Mouse (Mus musculus) CH12.LX (cell line): ENCODE data around the gene Dnajb9. TPM values are rescaled to one million over a fixed set of nuclear protein-coding genes. Genes with fewer than 3 reads are reported as not detected.

Experiments
- DNase-seq: peaks from one replicate; pipeline ENCODE4 v3.0.0-alpha.2; 2013; ENCODE audit errors: extremely low read depth
- H3K27ac ChIP-seq: 2 replicates; pipeline ENCODE4 v1.5.1; 2012; ENCODE audit warnings: low read depth, mild to moderate bottlenecking, control low read depth, moderate library complexity; ENCODE audit not compliant: insufficient read depth
- H3K27me3 ChIP-seq: replicated peaks from 2 replicates; pipeline ENCODE3; 2012; ENCODE audit warnings: inconsistent platforms
- H3K36me3 ChIP-seq, 2 experiments: replicated peaks in 1 of 2; 2 replicates each; pipeline versions ENCODE3 to v1.6.1; 2012; ENCODE audit warnings: inconsistent platforms in 1 of 2, low read length in 1 of 2, mild to moderate bottlenecking in 1 of 2, mixed read lengths in 1 of 2, moderate library complexity in 1 of 2; ENCODE audit not compliant: control insufficient read depth in 1 of 2, insufficient read depth in 1 of 2
- H3K4me1 ChIP-seq, 2 experiments: 2 replicates each; pipeline ENCODE4 v1.6.1; 2012; ENCODE audit warnings: inconsistent platforms in 1 of 2, moderate library complexity in 1 of 2; ENCODE audit not compliant: insufficient read depth in 2 of 2, control insufficient read depth in 1 of 2
- H3K4me2 ChIP-seq: 2 replicates; pipeline ENCODE4 v1.6.1; 2012; ENCODE audit warnings: low read depth, mild to moderate bottlenecking, control low read depth; ENCODE audit not compliant: poor library complexity, insufficient read depth, severe bottlenecking
- H3K4me3 ChIP-seq, 3 experiments: fragments of 150-350 bp in 1 of 3; sonication (generic) in 1 of 3; replicated peaks in 1 of 3; 2 replicates each; pipeline versions ENCODE3 to v1.5.1; 2011 to 2012; ENCODE audit warnings: low read depth in 2 of 3, low read length in 2 of 3, mild to moderate bottlenecking in 2 of 3, moderate library complexity in 2 of 3, control low read depth in 1 of 3, improper control_type of control experiment in 1 of 3, inconsistent platforms in 1 of 3, mixed read lengths in 1 of 3; ENCODE audit not compliant: poor library complexity in 1 of 3
- H3K79me2 ChIP-seq: replicated peaks from 2 replicates; pipeline ENCODE4 v1.6.1; 2012; ENCODE audit warnings: mild to moderate bottlenecking, moderate library complexity; ENCODE audit not compliant: control insufficient read depth, poor library complexity, insufficient read depth, severe bottlenecking; ENCODE audit errors: extremely low read depth
- H3K9ac ChIP-seq: 2 replicates; pipeline ENCODE4 v1.6.1; 2012; ENCODE audit warnings: low read depth, mild to moderate bottlenecking, control low read depth, moderate library complexity; ENCODE audit not compliant: insufficient read depth
- H3K9me3 ChIP-seq: replicated peaks from 2 replicates; pipeline ENCODE3; 2012; ENCODE audit warnings: low read length, inconsistent platforms, mixed read lengths
- BHLHE40 ChIP-seq: IDR thresholded peaks from 2 replicates; pipeline ENCODE4 v1.6.1; 2011; ENCODE audit warnings: mild to moderate bottlenecking, low read depth, low read length, improper control_type of control experiment
- CHD1 ChIP-seq: IDR thresholded peaks from 2 replicates; pipeline ENCODE4 v1.6.1; 2012; ENCODE audit warnings: low read depth, low read length, improper control_type of control experiment, inconsistent platforms
- CHD2 ChIP-seq: IDR thresholded peaks from 2 replicates; pipeline ENCODE4 v1.6.1; 2011; ENCODE audit warnings: low read length, improper control_type of control experiment
- CTCF ChIP-seq, 2 experiments: IDR thresholded peaks in 1 of 2; conservative IDR thresholded peaks in 1 of 2; 2 replicates each; pipeline ENCODE4 v1.5.1; 2011 to 2012; ENCODE audit warnings: low read depth in 2 of 2, low read length in 2 of 2, improper control_type of control experiment in 1 of 2, inconsistent platforms in 1 of 2, mild to moderate bottlenecking in 1 of 2, moderate library complexity in 1 of 2
- E2F4 ChIP-seq: IDR thresholded peaks from 2 replicates; pipeline ENCODE4 v1.6.1; 2011; ENCODE audit warnings: low read depth, low read length, improper control_type of control experiment; ENCODE audit not compliant: insufficient replicate concordance
- ELF1 ChIP-seq: IDR thresholded peaks from 2 replicates; pipeline ENCODE4 v1.6.1; 2014; ENCODE audit warnings: low read depth, mild to moderate bottlenecking, inconsistent platforms, low read length, improper control_type of control experiment
- EP300 ChIP-seq: IDR thresholded peaks from 2 replicates; pipeline ENCODE4 v1.6.1; 2011; ENCODE audit warnings: low read length, improper control_type of control experiment
- ETS1 ChIP-seq: conservative IDR thresholded peaks from 2 replicates; pipeline ENCODE4 v1.6.1; 2012; ENCODE audit warnings: low read depth, mild to moderate bottlenecking, inconsistent platforms, low read length, improper control_type of control experiment, moderate library complexity
- GABPA ChIP-seq: IDR thresholded peaks from 2 replicates; pipeline ENCODE4 v1.6.1; 2012; ENCODE audit warnings: low read depth, low read length, improper control_type of control experiment, inconsistent platforms; ENCODE audit not compliant: insufficient replicate concordance
- HCFC1 ChIP-seq: IDR thresholded peaks from 2 replicates; pipeline ENCODE4 v1.6.1; 2012; ENCODE audit warnings: low read depth, mild to moderate bottlenecking, inconsistent platforms, low read length, improper control_type of control experiment
- IRF4 ChIP-seq: IDR thresholded peaks from 2 replicates; pipeline ENCODE4 v1.6.1; 2014; ENCODE audit warnings: low read depth, mild to moderate bottlenecking, inconsistent platforms, low read length, improper control_type of control experiment
- JUN ChIP-seq: IDR thresholded peaks from 2 replicates; pipeline ENCODE4 v1.6.1; 2011; ENCODE audit warnings: low read depth, mild to moderate bottlenecking, low read length, improper control_type of control experiment, moderate library complexity; ENCODE audit not compliant: insufficient read depth
- JUND ChIP-seq: conservative IDR thresholded peaks from 2 replicates; pipeline ENCODE4 v1.6.1; 2011; ENCODE audit warnings: low read depth, low read length, improper control_type of control experiment
- KAT2A ChIP-seq: IDR thresholded peaks from 2 replicates; pipeline ENCODE4 v1.6.1; 2012; ENCODE audit warnings: low read length, improper control_type of control experiment, inconsistent platforms; ENCODE audit not compliant: insufficient replicate concordance
- MAFK ChIP-seq: IDR thresholded peaks from 2 replicates; pipeline ENCODE4 v1.6.1; 2011; ENCODE audit warnings: low read length, improper control_type of control experiment; ENCODE audit not compliant: insufficient replicate concordance
- MAX ChIP-seq: IDR thresholded peaks from 2 replicates; pipeline ENCODE4 v1.6.1; 2011; ENCODE audit warnings: low read length, improper control_type of control experiment
- MAZ ChIP-seq: IDR thresholded peaks from 2 replicates; pipeline ENCODE4 v1.6.1; 2012; ENCODE audit warnings: low read depth, mild to moderate bottlenecking, inconsistent platforms, low read length, improper control_type of control experiment, moderate library complexity
- MEF2A ChIP-seq: IDR thresholded peaks from 2 replicates; pipeline ENCODE4 v1.6.1; 2014; ENCODE audit warnings: low read depth, mild to moderate bottlenecking, inconsistent platforms, low read length, improper control_type of control experiment, borderline replicate concordance
- MXI1 ChIP-seq: IDR thresholded peaks from 2 replicates; pipeline ENCODE4 v1.6.1; 2011; ENCODE audit warnings: mild to moderate bottlenecking, low read depth, low read length, improper control_type of control experiment
- MYC ChIP-seq: IDR thresholded peaks from 2 replicates; pipeline ENCODE4 v1.6.1; 2011; ENCODE audit warnings: low read depth, mild to moderate bottlenecking, improper control_type of control experiment, low read length
- NELFE ChIP-seq: IDR thresholded peaks from 2 replicates; pipeline ENCODE4 v1.6.1; 2011; ENCODE audit warnings: low read depth, low read length, improper control_type of control experiment
- PAX5 ChIP-seq: IDR thresholded peaks from 2 replicates; pipeline ENCODE4 v1.6.1; 2012; ENCODE audit warnings: low read length, inconsistent platforms, mixed read lengths
- POLR2A ChIP-seq: IDR thresholded peaks from 2 replicates; pipeline ENCODE4 v1.6.1; 2011; ENCODE audit warnings: low read depth, mild to moderate bottlenecking, improper control_type of control experiment, low read length
- POLR2AphosphoS2 ChIP-seq: IDR thresholded peaks from 2 replicates; pipeline ENCODE4 v1.6.1; 2011; ENCODE audit warnings: low read depth, low read length, improper control_type of control experiment
- RAD21 ChIP-seq: IDR thresholded peaks from 2 replicates; pipeline ENCODE4 v1.6.1; 2011; ENCODE audit warnings: low read depth, mild to moderate bottlenecking, low read length, improper control_type of control experiment, moderate library complexity
- RCOR1 ChIP-seq: conservative IDR thresholded peaks from 2 replicates; pipeline ENCODE4 v1.6.1; 2012; ENCODE audit warnings: low read depth, mild to moderate bottlenecking, inconsistent platforms, low read length, improper control_type of control experiment
- SIN3A ChIP-seq: IDR thresholded peaks from 2 replicates; pipeline ENCODE4 v1.6.1; 2012; ENCODE audit warnings: low read length, improper control_type of control experiment, inconsistent platforms
- SMC3 ChIP-seq: IDR thresholded peaks from 2 replicates; pipeline ENCODE4 v1.6.1; 2011; ENCODE audit warnings: low read depth, low read length, improper control_type of control experiment
- TBP ChIP-seq: conservative IDR thresholded peaks from 2 replicates; pipeline ENCODE4 v1.6.1; 2011; ENCODE audit warnings: low read depth, low read length, improper control_type of control experiment
- TCF12 ChIP-seq: IDR thresholded peaks from 2 replicates; pipeline ENCODE4 v1.6.1; 2014; ENCODE audit warnings: low read depth, mild to moderate bottlenecking, inconsistent platforms, low read length, improper control_type of control experiment
- UBTF ChIP-seq: IDR thresholded peaks from 2 replicates; pipeline ENCODE4 v1.6.1; 2012; ENCODE audit warnings: low read depth, mild to moderate bottlenecking, inconsistent platforms, low read length, improper control_type of control experiment, moderate library complexity
- USF1 ChIP-seq: IDR thresholded peaks from 2 replicates; pipeline ENCODE4 v1.6.1; 2014; ENCODE audit warnings: low read depth, mild to moderate bottlenecking, inconsistent platforms, low read length, improper control_type of control experiment
- USF2 ChIP-seq: conservative IDR thresholded peaks from 2 replicates; pipeline ENCODE4 v1.6.1; 2011; ENCODE audit warnings: low read depth, low read length, improper control_type of control experiment
- ZC3H11A ChIP-seq: IDR thresholded peaks from 2 replicates; pipeline ENCODE4 v1.6.1; 2012; ENCODE audit warnings: low read depth, mild to moderate bottlenecking, inconsistent platforms, low read length, improper control_type of control experiment
- ZKSCAN1 ChIP-seq: IDR thresholded peaks from 2 replicates; pipeline ENCODE4 v1.6.1; 2012; ENCODE audit warnings: low read depth, inconsistent platforms, low read length, improper control_type of control experiment, borderline replicate concordance
- ZMIZ1 ChIP-seq: IDR thresholded peaks from 2 replicates; pipeline ENCODE4 v1.6.1; 2012; ENCODE audit warnings: low read depth, mild to moderate bottlenecking, inconsistent platforms, low read length, improper control_type of control experiment
- ZNF384 ChIP-seq: IDR thresholded peaks from 2 replicates; pipeline ENCODE4 v1.6.1; 2012; ENCODE audit warnings: low read depth, low read length, improper control_type of control experiment, inconsistent platforms
- dilution Hi-C: fragments of 300-500 bp; cut with MboI; formaldehyde crosslinking; loops from 2 replicates; pipeline ENCODE4 v1.14.3; 2020; ENCODE audit warnings: low sequenced_read_pairs; ENCODE audit not compliant: extremely low pct_unique_long_range_greater_than_20kb, extremely low pct_ligation_motif_present
- in situ Hi-C: fragments of 300-500 bp; cut with MboI; formaldehyde crosslinking; loops from 3 replicates; pipeline ENCODE4 v1.14.3; 2019; ENCODE audit warnings: low sequenced_read_pairs, low pct_ligation_motif_present, low pct_unique_long_range_greater_than_20kb, mixed read lengths
- polyA plus RNA-seq: library from polyadenylated mRNA; unstranded; fragments of >175 nt; gene quantifications from 2 replicates; pipeline ENCODE4 v1.2.1, GENCODE M21; 2012; ENCODE audit warnings: low read depth; ENCODE audit not compliant: insufficient read length
- total RNA-seq, 2 experiments: library from RNA; depleted of rRNA; stranded (reverse); fragments of 300-350 nt in 1 of 2; fragments of >200 nt in 1 of 2; gene quantifications; 2 replicates each; pipeline ENCODE4 v1.2.3; 2012 to 2014

The Dnajb9 gene
- 3.6 and 4.3 TPM in 2 replicates for total RNA-seq (2012; rRNA removed)
- total RNA-seq (2014; rRNA removed): 15.0 and 16.0 TPM in 2 replicates
- polyA plus RNA-seq: 20.8 and 21.4 TPM in 2 replicates

- peaks cover 5 to 19% of the 10 kb centered on the region in 2 experiments; a peak in 3 of 4 replicates for H3K4me1 ChIP-seq
- no peaks in the 10 kb centered on the region for H3K27me3 ChIP-seq
- peaks cover 18% of the 10 kb centered on the region for H3K79me2 ChIP-seq
- peaks cover 4 to 11% of the 10 kb centered on the region in 2 experiments for H3K36me3 ChIP-seq
- peak within 1 kb of the TSS; percentile 78 for H3K4me2 ChIP-seq
- peak within 1 kb of the TSS; percentile 92 for H3K9ac ChIP-seq
- dilution Hi-C loops: no loop called here
- H3K27ac ChIP-seq: peak within 1 kb of the TSS; percentile 54
- no peaks in the 10 kb centered on the region for H3K9me3 ChIP-seq
- peak within 1 kb of the TSS; percentile 50 to 99 (median 98) for H3K4me3 ChIP-seq
- in situ Hi-C loops: loop anchor here (10.0 kb wide), 1 partner anchor 55 kb away; no protein-coding TSS in a partner anchor
- DNase-seq: peak; percentile 98
- TF ChIP-seq IRF4: no peak
- peak; percentile 85 for TF ChIP-seq HCFC1
- no peak for TF ChIP-seq CHD1
- peak; percentile 43; the same call in 1 of the 2 replicates for TF ChIP-seq UBTF
- TF ChIP-seq PAX5: no peak
- TF ChIP-seq ZNF384: no peak
- TF ChIP-seq TBP: peak; percentile 93
- peak; percentile 69; the same call in 1 of the 2 replicates for TF ChIP-seq KAT2A
- TF ChIP-seq MAFK: no peak
- TF ChIP-seq POLR2A: peak; percentile 99
- TF ChIP-seq TCF12: peak; percentile 83
- peak; percentile 77 for TF ChIP-seq MXI1
- no peak for TF ChIP-seq RCOR1
- TF ChIP-seq CHD2: no peak
- peak; percentile 95 for TF ChIP-seq USF1
- no peak for TF ChIP-seq JUN
- TF ChIP-seq CTCF (conservative IDR thresholded peaks at IDR 0.05 in 1 of 2, IDR thresholded peaks at IDR 0.05 in 1 of 2; ENCODE audit: low read depth in 2 of 2, low read length in 2 of 2): peak in 1 of 2 experiments; percentile 71; a peak in 2 of 4 replicates
- TF ChIP-seq ETS1: no peak
- peak; percentile 98 for TF ChIP-seq ZMIZ1
- peak; percentile 98 for TF ChIP-seq ELF1
- TF ChIP-seq ZC3H11A: no peak
- no peak for TF ChIP-seq EP300
- TF ChIP-seq JUND: no peak
- TF ChIP-seq BHLHE40: peak; percentile 74
- peak; percentile 92 for TF ChIP-seq USF2
- TF ChIP-seq SMC3: peak; percentile 53
- TF ChIP-seq MAX: peak; percentile 99
- TF ChIP-seq POLR2AphosphoS2: peak; percentile 83
- no peak for TF ChIP-seq ZKSCAN1
- peak; percentile 41 for TF ChIP-seq RAD21
- peak; percentile 60; the same call in 1 of the 2 replicates for TF ChIP-seq MYC
- no peak for TF ChIP-seq E2F4
- no peak for TF ChIP-seq GABPA
- peak; percentile 95 for TF ChIP-seq NELFE
- peak; percentile 99 for TF ChIP-seq SIN3A
- no peak; the same call in 1 of the 2 replicates for TF ChIP-seq MEF2A
- TF ChIP-seq MAZ: 0 out of 2 replicates have a peak, but pooled peaks have one; percentile 0
Observed at GRCm38 (mm10) chr12:44209824-44210752, at the start of gene Dnajb9. Gene Dnajb9 (minus strand): TSS chr12:44210326.
